Mouse (Mus musculus) ES-E14 (cell line): ENCODE measurements at regions not wholly inside any gene's neighbourhood (a gene's known extent, or its start where the extent isn't known, plus 50 kb on each side); places are given as distances from the start of the nearest gene placed in this dataset.

Source experiments
- DNase-seq: peaks from one replicate; pipeline ENCODE4 v3.0.0-alpha.2; 2013; ENCODE audit warnings: low read depth, low spot score
- H3K27ac ChIP-seq: 2 replicates; pipeline ENCODE4 v1.5.1; 2012; ENCODE audit warnings: low read depth, mild to moderate bottlenecking, low read length, moderate library complexity, mixed read lengths; ENCODE audit not compliant: poor library complexity, insufficient read depth, severe bottlenecking
- H3K36me3 ChIP-seq: 2 replicates; pipeline ENCODE4 v1.6.1; 2012; ENCODE audit warnings: mild to moderate bottlenecking, low read length, moderate library complexity, mixed read lengths; ENCODE audit not compliant: control insufficient read depth, poor library complexity, insufficient read depth, severe bottlenecking
- H3K4me1 ChIP-seq, 2 experiments: fragments of 150-350 bp in 1 of 2; sonication (generic) in 1 of 2; 2 replicates each; pipeline ENCODE4 v1.6.1; 2012; ENCODE audit warnings: low read length in 2 of 2, mild to moderate bottlenecking in 1 of 2, mixed read lengths in 1 of 2; ENCODE audit not compliant: control insufficient read depth in 2 of 2, insufficient read depth in 2 of 2, poor library complexity in 1 of 2
- H3K4me3 ChIP-seq, 2 experiments: fragments of 150-350 bp in 1 of 2; sonication (generic) in 1 of 2; 2 replicates each; pipeline ENCODE4 v1.5.1; 2012; ENCODE audit warnings: low read length in 2 of 2, low read depth in 1 of 2, mild to moderate bottlenecking in 1 of 2, mixed read lengths in 1 of 2; ENCODE audit not compliant: insufficient read depth in 1 of 2, poor library complexity in 1 of 2, severe bottlenecking in 1 of 2
- H3K9ac ChIP-seq: 2 replicates; pipeline ENCODE4 v1.6.1; 2012; ENCODE audit warnings: low read depth, mild to moderate bottlenecking, low read length, mixed read lengths; ENCODE audit not compliant: poor library complexity, insufficient read depth, severe bottlenecking
- H3K9me3 ChIP-seq: fragments of 150-350 bp; sonication (generic); 2 replicates; pipeline ENCODE4 v1.6.1; 2012; ENCODE audit warnings: low read depth, mild to moderate bottlenecking, low read length; ENCODE audit not compliant: control insufficient read depth, insufficient read depth
- CHD2 ChIP-seq: IDR thresholded peaks from 2 replicates; pipeline ENCODE4 v1.6.1; 2014; ENCODE audit warnings: mild to moderate bottlenecking, low read depth, low read length, inconsistent platforms
- HCFC1 ChIP-seq: IDR thresholded peaks from 2 replicates; pipeline ENCODE4 v1.6.1; 2012; ENCODE audit warnings: low read length, inconsistent platforms, borderline replicate concordance; ENCODE audit not compliant: insufficient read depth
- MAFK ChIP-seq: IDR thresholded peaks from 2 replicates; pipeline ENCODE4 v1.6.1; 2014; ENCODE audit warnings: mild to moderate bottlenecking, low read depth, low read length, inconsistent platforms; ENCODE audit not compliant: insufficient read depth
- ZC3H11A ChIP-seq: IDR thresholded peaks from 2 replicates; pipeline ENCODE4 v1.6.1; 2012; ENCODE audit warnings: low read depth, mild to moderate bottlenecking, inconsistent platforms, low read length, borderline replicate concordance
- ZNF384 ChIP-seq: IDR thresholded peaks from 2 replicates; pipeline ENCODE4 v1.6.1; 2012; ENCODE audit warnings: low read depth, low read length, inconsistent platforms
- in situ Hi-C, 2 experiments: fragments of 600-800 bp; cut with MboI; formaldehyde crosslinking; loops; one replicate each; pipeline ENCODE4 v1.15.1; 2025; ENCODE audit warnings: low sequenced_read_pairs in 2 of 2, inconsistent platforms in 1 of 2; ENCODE audit not compliant: unreplicated experiment in 2 of 2

DNA sequence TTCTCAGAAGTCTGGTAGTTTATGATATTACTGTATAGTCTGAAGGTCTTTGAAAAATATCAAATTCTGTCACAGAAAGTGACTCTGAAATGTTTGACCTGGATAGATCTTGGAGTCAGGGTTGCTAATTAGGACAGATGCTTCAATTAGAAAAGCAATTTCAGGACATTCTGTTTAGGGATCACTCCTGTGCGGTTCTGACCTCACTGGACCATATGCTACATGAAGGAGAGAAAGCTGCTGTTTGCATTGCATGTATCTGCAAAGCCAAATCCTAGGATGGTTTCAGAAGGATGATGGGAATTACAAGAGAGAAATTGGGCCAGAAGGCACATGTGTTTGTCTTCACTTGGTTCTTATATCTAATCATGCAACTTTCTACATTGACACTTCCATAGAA lies 312.2 kb upstream of the Sphkap start:
- TF ChIP-seq CHD2 (no peak), MAFK (no peak), HCFC1 (no peak), ZNF384 (no peak), ZC3H11A (no peak)
- no peaks in the 10 kb centered on the region for H3K4me1 ChIP-seq
- H3K9me3 ChIP-seq = no peaks in the 10 kb centered on the region
- H3K27ac ChIP-seq = no peak overlapping the region
- no peaks in the 10 kb centered on the region for H3K36me3 ChIP-seq
- no peak overlapping the region for H3K4me3 ChIP-seq
- in situ Hi-C loops = no loop called here
- no peak for DNase-seq
- H3K9ac ChIP-seq = no peak overlapping the region

DNA sequence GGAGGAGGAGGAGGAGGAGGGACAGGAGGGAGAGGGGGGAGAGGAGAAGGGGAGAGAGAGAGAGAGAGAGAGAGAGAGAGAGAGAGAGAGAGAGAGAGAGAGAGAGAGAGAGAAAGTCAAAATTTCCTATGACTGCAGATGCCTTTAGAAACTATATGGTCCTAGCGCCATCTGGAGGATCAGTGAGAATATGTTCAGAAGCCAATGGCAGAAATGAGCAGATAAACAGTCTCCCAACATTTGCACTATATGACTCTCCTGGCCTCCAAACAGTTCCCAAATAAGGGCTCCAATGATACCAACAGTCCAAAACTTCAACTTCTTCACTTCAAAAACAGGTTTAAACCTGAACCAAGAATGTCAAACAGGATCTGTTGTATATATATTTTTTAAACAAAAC lies 309.1 kb upstream of the Sphkap start:
- no peak for TF ChIP-seq CHD2
- TF ChIP-seq ZC3H11A = peak; percentile 77

GRCm38 (mm10) chr1:83701696-83702404 lies 293.9 kb upstream of the Sphkap start:
- H3K9me3 ChIP-seq = no peaks in the 10 kb centered on the region
- DNase-seq = no peak

More for the DNA sequence above, 309.1 kb upstream of the Sphkap start:
- H3K4me3 ChIP-seq = no peak overlapping the region
- DNase-seq = peak; percentile 21
- no peak overlapping the region for H3K27ac ChIP-seq
- H3K9me3 ChIP-seq = no peaks in the 10 kb centered on the region
- no peaks in the 10 kb centered on the region for H3K36me3 ChIP-seq
- in situ Hi-C loops = loop anchor here in 1 of 2 experiments (10.0 kb wide), 1 partner anchor 492 kb away; no protein-coding TSS in a partner anchor
- no peaks in the 10 kb centered on the region for H3K4me1 ChIP-seq
- no peak overlapping the region for H3K9ac ChIP-seq

GRCm38 (mm10) chr1:83697422-83697821 lies 289.4 kb upstream of the Sphkap start:
- no peak overlapping the region for H3K4me3 ChIP-seq
- H3K9me3 ChIP-seq = no peaks in the 10 kb centered on the region
- H3K9ac ChIP-seq = no peak overlapping the region
- no peak overlapping the region for H3K27ac ChIP-seq
- H3K4me1 ChIP-seq = no peaks in the 10 kb centered on the region
- DNase-seq = no peak
- in situ Hi-C loops = no loop called here
- no peaks in the 10 kb centered on the region for H3K36me3 ChIP-seq
- TF ChIP-seq HCFC1 (no peak), ZNF384 (no peak), ZC3H11A (no peak), MAFK (no peak), CHD2 (no peak)

More at GRCm38 (mm10) chr1:83701696-83702404, 293.9 kb upstream of the Sphkap start:
- in situ Hi-C loops = no loop called here
- Histone ChIP-seq H3K36me3 (no peaks in the 10 kb centered on the region), H3K4me3 (no peak overlapping the region), H3K9ac (no peak overlapping the region), H3K4me1 (no peaks in the 10 kb centered on the region), H3K27ac (no peak overlapping the region)
- TF ChIP-seq ZNF384 = no peak

GRCm38 (mm10) chr1:83685221-83685620 lies 277.2 kb upstream of the Sphkap start:
- no peak for TF ChIP-seq MAFK
- TF ChIP-seq CHD2 = no peak
- no peak for TF ChIP-seq HCFC1
- TF ChIP-seq ZC3H11A = no peak
- no peak for TF ChIP-seq ZNF384
- Histone ChIP-seq H3K9ac (no peak overlapping the region), H3K27ac (no peak overlapping the region), H3K36me3 (no peaks in the 10 kb centered on the region), H3K9me3 (no peaks in the 10 kb centered on the region), H3K4me1 (no peaks in the 10 kb centered on the region), H3K4me3 (no peak overlapping the region)
- no peak for DNase-seq
- in situ Hi-C loops = no loop called here
